Mouse (Mus musculus) T-cell, adult 66 days (primary cell): Measurements from ENCODE around the gene Olfr884. TPM values are rescaled to one million over a fixed set of nuclear protein-coding genes. Genes with fewer than 3 reads are reported as not detected.

ENCODE experiments used
- total RNA-seq, 2 experiments: library from RNA; stranded (reverse); gene quantifications; 3 replicates in 1 of 2; 4 replicates in 1 of 2; pipeline ENCODE4 v1.2.4; 2023

The Olfr884 gene
- not detected for total RNA-seq

GRCm38 (mm10) chr9:38046255-38046654 lies at the start of gene Olfr884:
Olfr884 (plus strand) TSS chr9:38046555.

DNA sequence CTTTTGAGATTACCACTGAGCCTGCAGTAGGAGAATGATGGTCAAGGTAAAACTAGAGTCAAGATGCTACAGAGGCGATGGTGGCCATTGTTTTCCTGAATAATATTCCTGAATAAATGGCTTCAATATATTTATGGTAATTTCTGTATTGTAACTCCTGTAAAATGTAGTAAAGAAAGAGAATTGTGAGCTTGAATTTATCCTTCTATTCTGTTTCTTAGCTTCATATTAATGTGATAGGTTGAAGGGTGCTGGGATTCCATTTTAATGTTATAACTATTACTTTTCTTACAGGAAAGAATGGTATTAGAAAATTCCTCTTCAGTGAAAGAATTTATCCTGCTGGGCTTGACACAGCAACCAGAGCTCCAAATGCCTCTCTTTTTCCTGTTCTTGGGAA lies 20.8 kb upstream of the Olfr884 start, which contains the start of gene Olfr883:
TSS of gene Olfr883 (plus strand) at position 301 of the 400 bp plus-strand sequence.

DNA sequence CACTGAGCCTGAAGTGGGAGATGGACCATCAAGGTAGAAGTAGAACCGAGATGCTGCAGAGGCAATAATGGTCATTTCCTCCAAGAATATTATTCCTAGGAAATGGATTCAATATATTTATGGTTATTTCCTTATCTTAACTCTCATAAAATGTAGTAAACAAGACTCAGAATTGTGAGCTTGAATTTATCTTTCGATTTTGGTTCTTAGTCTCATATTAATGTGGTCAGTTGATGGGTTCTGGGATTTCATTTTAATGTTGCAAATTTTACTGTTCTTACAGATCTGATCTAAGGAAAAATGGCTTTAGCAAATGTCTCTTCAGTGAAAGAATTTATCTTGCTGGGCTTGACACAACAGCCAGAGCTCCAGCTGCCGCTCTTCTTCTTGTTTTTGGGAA lies 14.7 kb downstream of the Olfr884 start, which contains the start of gene Olfr885:
TSS of gene Olfr885 (plus strand) at position 301 of the 400 bp plus-strand sequence.

GRCm38 (mm10) chr9:38083772-38084171 lies 37.4 kb downstream of the Olfr884 start, which contains the start of gene Olfr887:
Olfr887 (plus strand) TSS chr9:38084072.

Other genes starting within 250 kb of the Olfr884 start
- not detected for gene Olfr876, start 243.5 kb upstream of the Olfr884 start, total RNA-seq
- gene Olfr877, start 192.3 kb upstream of the Olfr884 start, total RNA-seq = not detected
- not detected for gene Olfr145, start 149.8 kb upstream of the Olfr884 start, total RNA-seq
- not detected for gene Olfr878, start 128.7 kb upstream of the Olfr884 start, total RNA-seq
- gene Olfr881, start 54.7 kb upstream of the Olfr884 start, total RNA-seq = not detected
- gene Olfr883, start 20.7 kb upstream of the Olfr884 start, total RNA-seq = not detected
- gene Olfr885, start 14.8 kb downstream of the Olfr884 start, total RNA-seq = not detected
- not detected for gene Olfr887, start 37.5 kb downstream of the Olfr884 start, total RNA-seq
- gene Olfr888, start 61.6 kb downstream of the Olfr884 start, total RNA-seq = not detected
- not detected for gene Olfr889, start 68.6 kb downstream of the Olfr884 start, total RNA-seq
- not detected for gene Olfr890, start 96.0 kb downstream of the Olfr884 start, total RNA-seq
- not detected for gene Olfr891, start 134.3 kb downstream of the Olfr884 start, total RNA-seq
- gene Olfr893, start 161.8 kb downstream of the Olfr884 start, total RNA-seq = not detected
- not detected for gene Olfr894, start 171.5 kb downstream of the Olfr884 start, total RNA-seq
- gene Olfr143, start 206.2 kb downstream of the Olfr884 start, total RNA-seq = not detected
- not detected for gene Olfr895, start 221.3 kb downstream of the Olfr884 start, total RNA-seq
- gene Olfr896-ps1, start 244.6 kb downstream of the Olfr884 start, total RNA-seq = not detected